ENCODE assay signal across 8 mouse cellular contexts in the genomic region with DNA sequence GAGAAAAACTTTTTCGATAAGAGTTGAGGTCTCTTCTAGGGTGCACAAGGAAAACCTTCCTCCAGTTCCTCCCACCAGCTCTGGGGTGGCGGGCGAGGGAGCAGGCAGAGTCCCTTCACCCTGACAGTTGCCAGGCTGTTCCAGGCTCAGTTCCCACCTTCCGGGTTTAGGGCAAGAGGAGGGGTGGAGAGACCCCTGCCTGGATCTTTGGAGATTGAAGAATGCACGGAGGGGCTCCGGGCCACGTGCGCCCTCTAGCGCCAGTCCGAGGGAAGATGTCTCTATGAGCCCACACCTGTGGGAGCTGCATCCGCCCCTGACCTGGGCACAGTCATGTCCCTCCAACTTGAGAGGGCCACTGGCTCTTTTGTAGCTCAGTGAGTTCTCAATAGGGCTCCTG.
DNase-seq lines count a peak whose midpoint lies in the region; ATAC-seq and TF ChIP-seq lines count a peak whose summit lies in the region.

No protein-coding gene starts in this region.

- DNase-seq in adrenal gland, postnatal 10 days = peak; percentile 15
- no peak for DNase-seq in adrenal gland, postnatal 25 days
- peak in 1 of 2 experiments; percentile 35 for DNase-seq in layer of hippocampus, adult 2 months (ENCODE audit: low spot score in 2 of 2)
- no peak for DNase-seq in layer of hippocampus, adult 9-10 months (ENCODE audit: low spot score)
- DNase-seq in cerebellum, postnatal 36 days = peak; percentile 8
- DNase-seq in gastrocnemius, postnatal 4 days (ENCODE audit: low spot score in 2 of 2) = no peak
- no peak for DNase-seq in heart, postnatal 10 days

- no peak overlapping the region; the same call in 1 of the 2 replicates for H3K4me3 ChIP-seq in layer of hippocampus, adult 2 months

- peak; percentile 86 for TF ChIP-seq CTCF in layer of hippocampus, adult 2 months (conservative IDR thresholded peaks at IDR 0.05)

- ATAC-seq in megakaryocyte progenitor cell, adult 5-6 weeks (replicated peaks; ENCODE audit: poor library complexity) = peak; percentile 68

- H3K27ac ChIP-seq in layer of hippocampus, adult 2 months = no peak overlapping the region

- intact Hi-C loops in heart, postnatal 10 days (cut with DNase I) = no loop called here

Comparison
In these comparisons a context has a peak if more than half of its experiments do, and no peak if none do; other contexts are left out.
1. DNase-seq: peak in adrenal gland, postnatal 10 days (single experiment) and cerebellum, postnatal 36 days (2 of 2); none in adrenal gland, postnatal 25 days (single experiment), layer of hippocampus, adult 9-10 months (single experiment), gastrocnemius, postnatal 4 days (0 of 2) and heart, postnatal 10 days (0 of 2).